Mouse (Mus musculus) CH12.LX (cell line): ENCODE measurements around the gene Tspan4. TPM values are rescaled to one million over a fixed set of nuclear protein-coding genes. Genes with fewer than 3 reads are reported as not detected.

Experiments used
- DNase-seq: peaks from one replicate; pipeline ENCODE4 v3.0.0-alpha.2; 2013; ENCODE audit errors: extremely low read depth
- H3K27ac ChIP-seq: 2 replicates; pipeline ENCODE4 v1.5.1; 2012; ENCODE audit warnings: low read depth, mild to moderate bottlenecking, control low read depth, moderate library complexity; ENCODE audit not compliant: insufficient read depth
- H3K27me3 ChIP-seq: replicated peaks from 2 replicates; pipeline ENCODE3; 2012; ENCODE audit warnings: inconsistent platforms
- H3K36me3 ChIP-seq, 2 experiments: replicated peaks in 1 of 2; 2 replicates each; pipeline versions ENCODE3 to v1.6.1; 2012; ENCODE audit warnings: inconsistent platforms in 1 of 2, low read length in 1 of 2, mild to moderate bottlenecking in 1 of 2, mixed read lengths in 1 of 2, moderate library complexity in 1 of 2; ENCODE audit not compliant: control insufficient read depth in 1 of 2, insufficient read depth in 1 of 2
- H3K4me1 ChIP-seq, 2 experiments: 2 replicates each; pipeline ENCODE4 v1.6.1; 2012; ENCODE audit warnings: inconsistent platforms in 1 of 2, moderate library complexity in 1 of 2; ENCODE audit not compliant: insufficient read depth in 2 of 2, control insufficient read depth in 1 of 2
- H3K4me2 ChIP-seq: 2 replicates; pipeline ENCODE4 v1.6.1; 2012; ENCODE audit warnings: low read depth, mild to moderate bottlenecking, control low read depth; ENCODE audit not compliant: poor library complexity, insufficient read depth, severe bottlenecking
- H3K4me3 ChIP-seq, 3 experiments: fragments of 150-350 bp in 1 of 3; sonication (generic) in 1 of 3; replicated peaks in 1 of 3; 2 replicates each; pipeline versions ENCODE3 to v1.5.1; 2011 to 2012; ENCODE audit warnings: low read depth in 2 of 3, low read length in 2 of 3, mild to moderate bottlenecking in 2 of 3, moderate library complexity in 2 of 3, control low read depth in 1 of 3, improper control_type of control experiment in 1 of 3, inconsistent platforms in 1 of 3, mixed read lengths in 1 of 3; ENCODE audit not compliant: poor library complexity in 1 of 3
- H3K79me2 ChIP-seq: replicated peaks from 2 replicates; pipeline ENCODE4 v1.6.1; 2012; ENCODE audit warnings: mild to moderate bottlenecking, moderate library complexity; ENCODE audit not compliant: control insufficient read depth, poor library complexity, insufficient read depth, severe bottlenecking; ENCODE audit errors: extremely low read depth
- H3K9ac ChIP-seq: 2 replicates; pipeline ENCODE4 v1.6.1; 2012; ENCODE audit warnings: low read depth, mild to moderate bottlenecking, control low read depth, moderate library complexity; ENCODE audit not compliant: insufficient read depth
- H3K9me3 ChIP-seq: replicated peaks from 2 replicates; pipeline ENCODE3; 2012; ENCODE audit warnings: low read length, inconsistent platforms, mixed read lengths
- BHLHE40 ChIP-seq: IDR thresholded peaks from 2 replicates; pipeline ENCODE4 v1.6.1; 2011; ENCODE audit warnings: mild to moderate bottlenecking, low read depth, low read length, improper control_type of control experiment
- CHD2 ChIP-seq: IDR thresholded peaks from 2 replicates; pipeline ENCODE4 v1.6.1; 2011; ENCODE audit warnings: low read length, improper control_type of control experiment
- E2F4 ChIP-seq: IDR thresholded peaks from 2 replicates; pipeline ENCODE4 v1.6.1; 2011; ENCODE audit warnings: low read depth, low read length, improper control_type of control experiment; ENCODE audit not compliant: insufficient replicate concordance
- NELFE ChIP-seq: IDR thresholded peaks from 2 replicates; pipeline ENCODE4 v1.6.1; 2011; ENCODE audit warnings: low read depth, low read length, improper control_type of control experiment
- SIN3A ChIP-seq: IDR thresholded peaks from 2 replicates; pipeline ENCODE4 v1.6.1; 2012; ENCODE audit warnings: low read length, improper control_type of control experiment, inconsistent platforms
- SMC3 ChIP-seq: IDR thresholded peaks from 2 replicates; pipeline ENCODE4 v1.6.1; 2011; ENCODE audit warnings: low read depth, low read length, improper control_type of control experiment
- TCF12 ChIP-seq: IDR thresholded peaks from 2 replicates; pipeline ENCODE4 v1.6.1; 2014; ENCODE audit warnings: low read depth, mild to moderate bottlenecking, inconsistent platforms, low read length, improper control_type of control experiment
- ZKSCAN1 ChIP-seq: IDR thresholded peaks from 2 replicates; pipeline ENCODE4 v1.6.1; 2012; ENCODE audit warnings: low read depth, inconsistent platforms, low read length, improper control_type of control experiment, borderline replicate concordance
- dilution Hi-C: fragments of 300-500 bp; cut with MboI; formaldehyde crosslinking; loops from 2 replicates; pipeline ENCODE4 v1.14.3; 2020; ENCODE audit warnings: low sequenced_read_pairs; ENCODE audit not compliant: extremely low pct_unique_long_range_greater_than_20kb, extremely low pct_ligation_motif_present
- in situ Hi-C: fragments of 300-500 bp; cut with MboI; formaldehyde crosslinking; loops from 3 replicates; pipeline ENCODE4 v1.14.3; 2019; ENCODE audit warnings: low sequenced_read_pairs, low pct_ligation_motif_present, low pct_unique_long_range_greater_than_20kb, mixed read lengths
- polyA plus RNA-seq: library from polyadenylated mRNA; unstranded; fragments of >175 nt; gene quantifications from 2 replicates; pipeline ENCODE4 v1.2.1, GENCODE M21; 2012; ENCODE audit warnings: low read depth; ENCODE audit not compliant: insufficient read length
- total RNA-seq, 2 experiments: library from RNA; depleted of rRNA; stranded (reverse); fragments of 300-350 nt in 1 of 2; fragments of >200 nt in 1 of 2; gene quantifications; 2 replicates each; pipeline ENCODE4 v1.2.3; 2012 to 2014

The Tspan4 gene
- total and polyA plus RNA-seq, 3 experiments: 21.2 to 28.9 (median 28.4) TPM

GRCm38 (mm10) chr7:141460001-141460390 is 15.0 kb upstream of the Tspan4 start:
- peaks cover 6 to 26% of the 10 kb centered on the region in 2 experiments; a peak in 3 of 4 replicates for H3K4me1 ChIP-seq
- H3K36me3 ChIP-seq: peaks cover 22 to 43% of the 10 kb centered on the region in 2 experiments
- H3K4me3 ChIP-seq: no peak overlapping the region

GRCm38 (mm10) chr7:141460391-141461113 is 14.5 kb upstream of the Tspan4 start, which contains the start of gene Cracr2b:
TSS of gene Cracr2b (plus strand) at chr7:141461094.
- H3K79me2 ChIP-seq: no peaks in the 10 kb centered on the region
- H3K36me3 ChIP-seq: peaks cover 22 to 43% of the 10 kb centered on the region in 2 experiments
- TF ChIP-seq CHD2: no peak
- TF ChIP-seq TCF12: no peak
- H3K9ac ChIP-seq: no peak within 1 kb of the TSS
- no peak within 1 kb of the TSS for H3K4me2 ChIP-seq
- no peaks in the 10 kb centered on the region for H3K9me3 ChIP-seq
- no peak for DNase-seq
- in situ Hi-C loops (no loop called here), dilution Hi-C loops (no loop called here)
- no peak within 1 kb of the TSS for H3K27ac ChIP-seq
- H3K4me1 ChIP-seq: peaks cover 6 to 26% of the 10 kb centered on the region in 2 experiments; a peak in 3 of 4 replicates
- no peak within 1 kb of the TSS for H3K4me3 ChIP-seq
- H3K27me3 ChIP-seq: no peaks in the 10 kb centered on the region

More at GRCm38 (mm10) chr7:141460001-141460390, 15.0 kb upstream of the Tspan4 start:
- H3K27ac ChIP-seq: no peak overlapping the region
- H3K79me2 ChIP-seq: no peaks in the 10 kb centered on the region
- DNase-seq: no peak
- no peak for TF ChIP-seq E2F4
- no peak for TF ChIP-seq SMC3
- no peak for TF ChIP-seq BHLHE40
- TF ChIP-seq SIN3A: no peak
- TF ChIP-seq NELFE: no peak
- dilution Hi-C loops: no loop called here
- H3K9ac ChIP-seq: no peak overlapping the region
- no peaks in the 10 kb centered on the region for H3K9me3 ChIP-seq
- no peak overlapping the region for H3K4me2 ChIP-seq
- in situ Hi-C loops: no loop called here
- H3K27me3 ChIP-seq: no peaks in the 10 kb centered on the region

GRCm38 (mm10) chr7:141461521-141462332 is 13.3 kb upstream of the Tspan4 start:
- Histone ChIP-seq H3K79me2 (no peaks in the 10 kb centered on the region), H3K9ac (no peak overlapping the region), H3K4me1 (peaks cover 5 to 24% of the 10 kb centered on the region in 2 experiments), H3K27ac (no peak overlapping the region), H3K9me3 (no peaks in the 10 kb centered on the region), H3K27me3 (no peaks in the 10 kb centered on the region), H3K4me3 (no peak overlapping the region), H3K4me2 (no peak overlapping the region), H3K36me3 (peaks cover 22 to 42% of the 10 kb centered on the region in 2 experiments)
- DNase-seq: no peak
- dilution Hi-C loops (no loop called here), in situ Hi-C loops (no loop called here)
- TF ChIP-seq ZKSCAN1 (no peak), E2F4 (no peak)
